Mouse (Mus musculus): ENCODE data around the gene Rbfox2.

The Rbfox2 gene

GRCm38 (mm10) chr15:77306547-77307261, at the start of gene Rbfox2:
Gene Rbfox2 (minus strand): TSS chr15:77307004.
- peak; percentile 13 for DNase-seq (ENCODE audit: low read depth, low spot score)
- Histone ChIP-seq H3K27me3 (ENCODE audit: control insufficient read depth, insufficient read depth, low read length, poor library complexity, severe bottlenecking) (peaks cover 1% of the 10 kb centered on the region; the same call in 1 of the 2 replicates), H3K36me3 (ENCODE audit: control insufficient read depth, insufficient read depth, low read length, poor library complexity, severe bottlenecking) (no peaks in the 10 kb centered on the region)

GRCm38 (mm10) chr15:77356248-77356810, 49.5 kb upstream of the Rbfox2 start:
- no peaks in the 10 kb centered on the region for H3K27me3 ChIP-seq (ENCODE audit: control insufficient read depth, insufficient read depth, low read length, poor library complexity, severe bottlenecking)
- H3K36me3 ChIP-seq (ENCODE audit: control insufficient read depth, insufficient read depth, low read length, poor library complexity, severe bottlenecking): no peaks in the 10 kb centered on the region
- no peak for DNase-seq (ENCODE audit: low read depth, low spot score)

- Histone ChIP-seq H3K27me3 (ENCODE audit: control insufficient read depth, insufficient read depth, low read length, poor library complexity, severe bottlenecking) (no peaks in the 10 kb centered on the region), H3K36me3 (ENCODE audit: control insufficient read depth, insufficient read depth, low read length, poor library complexity, severe bottlenecking) (no peaks in the 10 kb centered on the region)
- DNase-seq (ENCODE audit: low read depth, low spot score): no peak
Observed at GRCm38 (mm10) chr15:77354848-77355551, 48.2 kb upstream of the Rbfox2 start.

- no peak for DNase-seq (ENCODE audit: low read depth, low spot score)
- no peaks in the 10 kb centered on the region for H3K27me3 ChIP-seq (ENCODE audit: control insufficient read depth, insufficient read depth, low read length, poor library complexity, severe bottlenecking)
- H3K36me3 ChIP-seq (ENCODE audit: control insufficient read depth, insufficient read depth, low read length, poor library complexity, severe bottlenecking): no peaks in the 10 kb centered on the region
Observed at GRCm38 (mm10) chr15:77354496-77354847, 47.7 kb upstream of the Rbfox2 start.

- DNase-seq (ENCODE audit: low read depth, low spot score): no peak
- no peaks in the 10 kb centered on the region for H3K36me3 ChIP-seq (ENCODE audit: control insufficient read depth, insufficient read depth, low read length, poor library complexity, severe bottlenecking)
- H3K27me3 ChIP-seq (ENCODE audit: control insufficient read depth, insufficient read depth, low read length, poor library complexity, severe bottlenecking): no peaks in the 10 kb centered on the region
Observed at GRCm38 (mm10) chr15:77353764-77354163, 47.0 kb upstream of the Rbfox2 start.

- no peaks in the 10 kb centered on the region for H3K27me3 ChIP-seq (ENCODE audit: control insufficient read depth, insufficient read depth, low read length, poor library complexity, severe bottlenecking)
- no peaks in the 10 kb centered on the region for H3K36me3 ChIP-seq (ENCODE audit: control insufficient read depth, insufficient read depth, low read length, poor library complexity, severe bottlenecking)
- no peak for DNase-seq (ENCODE audit: low read depth, low spot score)
Observed at GRCm38 (mm10) chr15:77352863-77353262, 46.1 kb upstream of the Rbfox2 start.

- no peaks in the 10 kb centered on the region for H3K27me3 ChIP-seq (ENCODE audit: control insufficient read depth, insufficient read depth, low read length, poor library complexity, severe bottlenecking)
- no peaks in the 10 kb centered on the region for H3K36me3 ChIP-seq (ENCODE audit: control insufficient read depth, insufficient read depth, low read length, poor library complexity, severe bottlenecking)
- no peak for DNase-seq (ENCODE audit: low read depth, low spot score)
Observed at GRCm38 (mm10) chr15:77350117-77350516, 43.3 kb upstream of the Rbfox2 start.

GRCm38 (mm10) chr15:77348146-77348545, 41.3 kb upstream of the Rbfox2 start:
- Histone ChIP-seq H3K36me3 (ENCODE audit: control insufficient read depth, insufficient read depth, low read length, poor library complexity, severe bottlenecking) (no peaks in the 10 kb centered on the region), H3K27me3 (ENCODE audit: control insufficient read depth, insufficient read depth, low read length, poor library complexity, severe bottlenecking) (no peaks in the 10 kb centered on the region)
- no peak for DNase-seq (ENCODE audit: low read depth, low spot score)

GRCm38 (mm10) chr15:77344127-77345125, 37.6 kb upstream of the Rbfox2 start:
- H3K27me3 ChIP-seq (ENCODE audit: control insufficient read depth, insufficient read depth, low read length, poor library complexity, severe bottlenecking): no peaks in the 10 kb centered on the region
- H3K36me3 ChIP-seq (ENCODE audit: control insufficient read depth, insufficient read depth, low read length, poor library complexity, severe bottlenecking): no peaks in the 10 kb centered on the region
- no peak for DNase-seq (ENCODE audit: low read depth, low spot score)

GRCm38 (mm10) chr15:77343527-77344091, 36.8 kb upstream of the Rbfox2 start:
- no peaks in the 10 kb centered on the region for H3K27me3 ChIP-seq (ENCODE audit: control insufficient read depth, insufficient read depth, low read length, poor library complexity, severe bottlenecking)
- DNase-seq (ENCODE audit: low read depth, low spot score): peak; percentile 5
- H3K36me3 ChIP-seq (ENCODE audit: control insufficient read depth, insufficient read depth, low read length, poor library complexity, severe bottlenecking): no peaks in the 10 kb centered on the region

GRCm38 (mm10) chr15:77342962-77343526, 36.2 kb upstream of the Rbfox2 start:
- no peak for DNase-seq (ENCODE audit: low read depth, low spot score)
- no peaks in the 10 kb centered on the region for H3K36me3 ChIP-seq (ENCODE audit: control insufficient read depth, insufficient read depth, low read length, poor library complexity, severe bottlenecking)
- H3K27me3 ChIP-seq (ENCODE audit: control insufficient read depth, insufficient read depth, low read length, poor library complexity, severe bottlenecking): no peaks in the 10 kb centered on the region

- Histone ChIP-seq H3K36me3 (ENCODE audit: control insufficient read depth, insufficient read depth, low read length, poor library complexity, severe bottlenecking) (no peaks in the 10 kb centered on the region), H3K27me3 (ENCODE audit: control insufficient read depth, insufficient read depth, low read length, poor library complexity, severe bottlenecking) (no peaks in the 10 kb centered on the region)
- DNase-seq (ENCODE audit: low read depth, low spot score): no peak
Observed at GRCm38 (mm10) chr15:77342005-77342404, 35.2 kb upstream of the Rbfox2 start.

- H3K36me3 ChIP-seq (ENCODE audit: control insufficient read depth, insufficient read depth, low read length, poor library complexity, severe bottlenecking): no peaks in the 10 kb centered on the region
- DNase-seq (ENCODE audit: low read depth, low spot score): no peak
- H3K27me3 ChIP-seq (ENCODE audit: control insufficient read depth, insufficient read depth, low read length, poor library complexity, severe bottlenecking): no peaks in the 10 kb centered on the region
Observed at GRCm38 (mm10) chr15:77340581-77340980, 33.8 kb upstream of the Rbfox2 start.

- DNase-seq (ENCODE audit: low read depth, low spot score): no peak
- H3K36me3 ChIP-seq (ENCODE audit: control insufficient read depth, insufficient read depth, low read length, poor library complexity, severe bottlenecking): no peaks in the 10 kb centered on the region
- H3K27me3 ChIP-seq (ENCODE audit: control insufficient read depth, insufficient read depth, low read length, poor library complexity, severe bottlenecking): no peaks in the 10 kb centered on the region
Observed at GRCm38 (mm10) chr15:77338924-77339429, 32.2 kb upstream of the Rbfox2 start.

Data from splenic B cell, adult 2 months (primary cell).